8 mouse cellular contexts compared by ENCODE assay signal in genomic region chr16:24165461-24166081, GRCm38 (mm10).
A peak's percentile ranks its signal among the peaks of the same experiment; 100 is the strongest.
DNase-seq lines count a peak whose midpoint lies in the region; ATAC-seq lines count a peak whose summit lies in the region.

No protein-coding gene starts in this region.

- no peaks in the 10 kb centered on the region for H3K27me3 ChIP-seq in heart, embryonic 14.5 days (ENCODE audit: control insufficient read depth, insufficient read depth, low read length)

- peaks cover 6% of the 10 kb centered on the region in 2 experiments; a peak in 2 of 4 replicates for H3K4me1 ChIP-seq in heart, embryonic 14.5 days (ENCODE audit: control insufficient read depth in 2 of 2, insufficient read depth in 2 of 2, low read length in 2 of 2)

- H3K27ac ChIP-seq in heart, embryonic 14.5 days (replicated peaks in 1 of 2; ENCODE audit: control insufficient read depth in 1 of 2, insufficient read depth in 1 of 2, low read depth in 2 of 2, low read length in 2 of 2), result no peak overlapping the region

- H3K9me3 ChIP-seq in heart, embryonic 14.5 days (ENCODE audit: control insufficient read depth, low read length), result no peaks in the 10 kb centered on the region

- peak overlapping the region; percentile 8; the same call in 1 of the 2 replicates for H3K9ac ChIP-seq in heart, embryonic 14.5 days (ENCODE audit: low read length)

- no peak overlapping the region for H3K4me3 ChIP-seq in heart, embryonic 14.5 days (ENCODE audit: control insufficient read depth in 1 of 2, insufficient read depth in 1 of 2, low read depth in 1 of 2, low read length in 2 of 2)

- ATAC-seq in heart, embryonic 14.5 days (ENCODE audit: insufficient number of reproducible peaks, insufficient read depth, low FRiP score, low read depth), result no peak
- peak; percentile 70 for ATAC-seq in megakaryocyte progenitor cell, adult 5-6 weeks (replicated peaks; ENCODE audit: poor library complexity)

- no peaks in the 10 kb centered on the region for H3K36me3 ChIP-seq in heart, embryonic 14.5 days (ENCODE audit: control insufficient read depth, insufficient read depth, low read length)

- WGBS in heart, embryonic 14.5 days, result 48% methylated on average over 11 of the region's 11 CpGs

- DNase-seq in cerebellum, postnatal 10 days, result peak; percentile 38 to 40
- no peak for DNase-seq in cerebellum, adult 18-20 months
- DNase-seq in 416B (ENCODE audit: low read depth), result peak; percentile 20
- peak; percentile 68 to 73 for DNase-seq in thymus, postnatal 36 days
- no peak for DNase-seq in layer of hippocampus, postnatal 14 days (ENCODE audit: low spot score in 2 of 2)
- no peak for DNase-seq in right cerebral cortex, postnatal 14 days

- no peak overlapping the region for H3K4me2 ChIP-seq in heart, embryonic 14.5 days (ENCODE audit: low read length)

Comparison
In these comparisons a context has a peak if more than half of its experiments do, and no peak if none do; other contexts are left out.
1. DNase-seq: peak in cerebellum, postnatal 10 days (2 of 2), 416B (single experiment) and thymus, postnatal 36 days (2 of 2); none in cerebellum, adult 18-20 months (0 of 2), layer of hippocampus, postnatal 14 days (0 of 2) and right cerebral cortex, postnatal 14 days (single experiment).